Mouse (Mus musculus) frontal cortex, postnatal 25 days (tissue): ENCODE data around the gene Pcsk5.

Experiments used
- DNase-seq, 2 experiments: peaks; one replicate each; pipeline ENCODE4 v3.0.0; 2022; ENCODE audit warnings: low spot score in 2 of 2

The Pcsk5 gene

DNA sequence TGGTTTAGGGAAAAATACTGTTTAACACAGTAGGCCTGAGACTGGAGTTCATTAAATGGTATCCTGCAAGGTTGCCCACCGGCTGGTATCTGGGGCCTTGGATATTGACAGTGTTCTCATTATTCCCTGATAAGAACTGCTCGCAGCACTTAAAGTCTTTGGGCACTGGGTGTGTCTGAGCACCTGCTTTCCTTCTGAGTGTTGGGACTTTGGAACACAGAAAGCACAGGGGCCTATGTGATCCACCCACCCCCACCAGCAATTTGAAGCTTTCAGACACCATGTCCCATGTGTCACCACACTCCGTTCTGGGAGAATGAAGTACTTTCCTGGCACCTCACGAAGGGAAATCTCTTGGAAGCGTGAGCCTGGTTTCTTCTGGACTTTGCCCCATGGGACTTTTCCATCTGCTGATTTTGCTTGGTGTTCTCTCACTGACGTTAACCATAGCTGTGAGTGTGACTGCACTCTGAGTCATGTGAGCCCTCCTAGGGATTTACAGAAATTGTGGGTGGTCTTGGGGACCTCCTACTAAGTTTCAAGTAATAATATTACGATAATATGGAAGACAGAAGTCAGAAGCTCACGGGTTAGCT is 92.9 kb downstream of the Pcsk5 start:
- no peak for DNase-seq

GRCm38 (mm10) chr19:17741465-17741864 is 96.0 kb downstream of the Pcsk5 start:
- no peak for DNase-seq

- DNase-seq = no peak
Measured at GRCm38 (mm10) chr19:17732676-17733277, 104.7 kb downstream of the Pcsk5 start.

- no peak for DNase-seq
Measured at GRCm38 (mm10) chr19:17717066-17717465, 120.4 kb downstream of the Pcsk5 start.

- no peak for DNase-seq
Measured at GRCm38 (mm10) chr19:17715281-17715955, 122.0 kb downstream of the Pcsk5 start.

- no peak for DNase-seq
Measured at GRCm38 (mm10) chr19:17691626-17692025, 145.8 kb downstream of the Pcsk5 start.

DNA sequence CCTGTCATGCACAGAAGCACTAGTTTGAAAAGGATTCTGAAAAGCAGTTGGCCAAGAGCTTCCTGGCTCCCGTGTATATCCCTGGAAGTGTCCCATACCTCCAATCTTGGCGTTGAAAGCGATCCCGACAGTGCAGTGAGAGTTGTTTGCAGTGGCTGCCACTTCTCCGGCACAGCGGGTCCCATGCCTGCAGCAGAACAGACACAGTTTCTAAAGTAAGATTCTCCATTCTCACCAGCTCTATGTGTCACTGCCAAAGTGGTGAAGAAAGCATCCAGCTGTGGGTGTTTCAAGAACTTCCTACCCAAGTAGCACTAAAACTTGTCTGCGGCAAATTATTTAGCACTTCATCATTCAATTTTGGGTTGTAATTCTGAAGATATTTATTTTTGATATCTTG is 159.1 kb downstream of the Pcsk5 start:
- DNase-seq = peak; percentile 7 to 12

DNA sequence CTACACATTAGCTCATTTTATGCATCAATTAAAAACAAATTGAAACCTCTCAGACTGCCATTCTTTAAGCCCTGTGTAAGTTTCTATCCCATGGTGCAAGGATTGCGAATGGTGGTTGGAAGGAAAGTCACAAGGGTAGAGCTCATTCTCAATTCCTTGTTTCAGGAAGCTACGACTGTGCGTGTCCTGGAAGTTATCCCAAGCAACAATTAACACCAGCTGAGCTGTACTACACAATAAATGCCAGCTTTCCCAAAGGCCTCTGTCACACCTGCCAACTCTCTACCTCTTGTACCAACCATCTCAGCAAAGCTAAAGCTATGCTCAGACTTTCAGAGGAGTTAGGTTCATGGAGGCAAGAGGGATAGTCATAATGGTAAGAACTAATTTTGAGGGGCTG is 174.8 kb downstream of the Pcsk5 start:
- no peak for DNase-seq

DNA sequence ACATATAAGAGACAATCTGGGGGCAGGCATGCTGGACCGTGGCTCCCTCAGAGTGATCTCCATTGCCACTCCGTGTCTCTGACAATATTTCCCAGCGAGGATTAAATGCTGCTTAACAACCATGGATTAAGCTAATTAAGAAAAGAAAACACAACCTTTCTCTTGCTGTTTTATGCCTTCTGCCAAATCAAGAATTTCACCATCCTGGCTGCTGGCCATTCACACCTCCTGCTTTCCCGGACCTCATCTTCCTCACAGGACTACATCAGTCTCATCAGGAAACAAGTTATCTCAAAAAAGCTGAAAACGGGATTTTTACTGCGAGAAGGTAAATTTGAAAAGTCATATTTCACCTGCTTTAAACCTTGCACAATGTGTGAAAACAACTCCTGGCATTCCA is 175.2 kb downstream of the Pcsk5 start:
- DNase-seq = no peak

DNA sequence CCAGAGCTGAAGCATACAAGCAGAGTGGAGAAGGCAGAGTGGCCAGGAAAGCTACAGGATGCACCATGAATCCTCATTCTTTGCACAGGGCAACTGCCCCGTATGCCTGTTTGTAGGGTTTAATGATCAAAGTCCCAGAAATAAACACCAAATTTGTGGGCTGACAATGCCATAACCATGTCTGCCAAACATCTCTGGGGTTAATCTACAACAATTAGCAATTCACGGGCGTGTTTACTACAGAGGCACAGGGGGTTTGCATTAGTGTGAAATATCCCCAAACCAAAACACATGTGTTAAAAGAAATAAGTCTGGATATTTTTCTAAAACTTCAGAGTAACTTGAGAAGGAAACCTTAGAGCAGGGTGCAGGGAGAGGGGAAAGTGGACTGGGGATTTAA is 178.1 kb downstream of the Pcsk5 start:
- no peak for DNase-seq

GRCm38 (mm10) chr19:17650831-17651502 is 186.5 kb downstream of the Pcsk5 start:
- no peak for DNase-seq

- DNase-seq = no peak
Measured at GRCm38 (mm10) chr19:17649967-17650366, 187.5 kb downstream of the Pcsk5 start.

DNA sequence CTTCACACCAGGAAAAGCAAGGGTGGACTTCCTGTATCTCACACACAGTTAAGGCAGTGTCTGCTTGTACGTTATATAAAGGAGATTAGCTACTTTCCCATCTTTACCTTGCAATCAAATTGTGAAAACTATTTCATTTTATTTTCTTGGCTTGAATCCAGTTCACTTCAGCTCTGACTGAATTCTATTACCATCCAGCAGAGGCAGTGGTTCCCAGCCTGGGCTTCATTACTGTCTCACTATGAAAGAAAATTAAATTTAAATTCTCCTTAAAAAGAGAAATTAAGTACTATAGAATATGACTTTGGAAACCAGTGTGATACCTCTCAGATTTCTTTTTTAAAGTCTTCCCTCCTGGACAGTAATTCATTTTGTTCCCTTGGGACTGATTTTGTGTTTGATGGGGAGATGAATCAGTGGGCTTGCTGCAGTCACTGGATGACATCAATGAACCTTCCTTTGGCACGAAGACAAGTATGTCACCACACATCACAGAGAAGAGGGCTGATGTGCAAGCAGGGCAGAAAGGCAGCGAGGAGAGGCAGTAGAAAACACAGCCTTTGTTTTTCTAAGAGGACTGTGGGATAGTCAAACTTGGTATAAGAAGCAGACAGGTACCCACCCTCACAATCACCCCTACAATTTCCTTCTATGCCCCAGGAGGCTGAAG is 194.2 kb downstream of the Pcsk5 start:
- DNase-seq = no peak

DNA sequence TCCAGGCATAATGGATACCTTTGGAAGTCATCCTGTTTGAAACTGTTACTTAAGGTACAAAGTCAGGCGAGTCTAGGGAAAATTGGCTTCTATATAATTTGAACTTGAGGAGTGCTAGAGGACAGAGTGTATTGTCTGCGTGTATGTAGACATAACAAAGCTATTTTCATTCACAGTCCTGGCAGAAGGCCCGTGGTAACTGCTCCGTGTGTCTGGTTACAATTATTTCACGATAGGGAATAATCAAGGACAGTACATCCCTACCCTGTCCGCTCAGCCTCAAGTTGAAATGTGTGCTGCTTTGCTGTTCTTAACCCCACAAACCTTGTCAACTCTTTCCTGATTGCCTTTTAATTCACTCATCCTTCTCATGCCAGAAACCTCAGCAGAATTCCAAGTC is 201.4 kb downstream of the Pcsk5 start:
- no peak for DNase-seq

GRCm38 (mm10) chr19:17615646-17616045 is 221.8 kb downstream of the Pcsk5 start:
- DNase-seq = no peak

- DNase-seq = no peak
Measured at GRCm38 (mm10) chr19:17606510-17606909, 230.9 kb downstream of the Pcsk5 start.

DNA sequence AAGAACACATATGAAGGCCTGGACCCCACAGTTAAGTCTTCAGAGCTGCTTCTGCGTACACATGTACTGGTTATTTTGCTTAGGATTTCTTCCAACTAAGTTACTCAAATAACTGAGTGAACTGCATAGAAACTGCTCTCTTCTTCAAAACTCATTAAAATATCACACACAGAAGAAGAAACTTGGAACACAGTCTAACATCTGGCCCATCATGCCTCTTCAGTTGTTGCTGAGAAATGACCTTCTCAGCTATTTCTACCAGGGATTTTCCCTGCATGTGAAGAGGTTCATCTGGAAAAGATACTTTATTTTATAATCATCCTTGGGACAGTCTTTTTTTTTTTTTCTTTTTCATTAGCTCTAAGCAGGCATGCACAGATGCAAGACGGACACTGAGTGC is 231.3 kb downstream of the Pcsk5 start:
- DNase-seq = no peak

DNA sequence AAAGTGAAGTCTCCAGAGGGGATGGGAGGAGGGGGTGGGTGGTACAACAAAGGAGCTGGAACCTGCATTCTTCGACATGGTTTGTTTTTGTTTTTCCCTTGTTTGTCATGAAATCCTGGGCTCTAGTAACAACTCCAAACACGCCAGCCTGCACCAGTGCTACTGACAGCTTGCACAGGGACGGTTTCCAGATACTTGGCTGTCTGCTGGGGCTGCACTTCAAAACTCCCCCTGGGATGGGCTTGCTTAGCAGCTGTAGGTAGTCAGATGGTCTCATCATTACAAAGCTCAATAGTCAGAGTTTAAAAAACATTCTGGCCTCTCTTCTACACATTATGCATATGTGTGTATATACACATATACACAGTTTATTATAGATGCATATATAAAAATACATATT is 234.1 kb downstream of the Pcsk5 start:
- DNase-seq = no peak

DNA sequence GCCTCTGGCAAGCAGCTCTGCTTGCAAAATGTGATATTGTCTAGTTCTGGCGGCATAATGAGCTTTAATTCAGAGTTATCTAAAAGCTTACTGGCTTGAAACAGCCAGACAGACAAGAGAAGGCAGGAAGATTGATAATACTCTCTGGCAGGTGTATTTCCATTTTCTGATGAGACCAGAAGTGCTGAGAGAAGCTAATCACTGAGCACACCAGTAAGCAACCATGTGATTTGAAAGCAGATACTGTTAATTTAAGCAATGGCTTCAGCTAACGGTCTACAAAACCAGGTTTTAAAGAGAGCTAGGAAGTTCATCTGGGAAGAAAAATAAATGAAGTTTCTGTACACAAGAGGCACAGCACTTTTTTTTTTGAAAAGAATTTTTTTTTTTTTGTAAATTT is 237.1 kb downstream of the Pcsk5 start:
- no peak for DNase-seq

DNA sequence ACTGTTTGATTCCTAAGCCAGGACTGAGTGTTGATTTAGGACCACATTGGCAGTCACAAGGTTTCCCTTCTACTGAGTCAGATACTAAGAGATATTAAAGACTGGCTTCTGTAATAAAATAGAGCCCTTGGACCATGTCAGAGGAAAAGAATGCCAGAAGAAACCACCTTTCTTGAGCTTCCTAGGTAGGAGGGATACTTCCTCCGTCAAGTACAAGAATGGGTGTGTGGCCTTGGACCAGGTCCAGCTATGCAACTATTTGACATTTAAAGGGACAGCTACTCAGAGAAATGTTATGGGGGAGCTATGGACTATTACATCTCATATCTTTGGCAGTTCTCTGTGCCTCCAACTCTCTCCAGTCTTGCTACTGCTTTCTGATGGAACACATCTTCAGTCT is 244.6 kb downstream of the Pcsk5 start:
- DNase-seq = no peak

DNA sequence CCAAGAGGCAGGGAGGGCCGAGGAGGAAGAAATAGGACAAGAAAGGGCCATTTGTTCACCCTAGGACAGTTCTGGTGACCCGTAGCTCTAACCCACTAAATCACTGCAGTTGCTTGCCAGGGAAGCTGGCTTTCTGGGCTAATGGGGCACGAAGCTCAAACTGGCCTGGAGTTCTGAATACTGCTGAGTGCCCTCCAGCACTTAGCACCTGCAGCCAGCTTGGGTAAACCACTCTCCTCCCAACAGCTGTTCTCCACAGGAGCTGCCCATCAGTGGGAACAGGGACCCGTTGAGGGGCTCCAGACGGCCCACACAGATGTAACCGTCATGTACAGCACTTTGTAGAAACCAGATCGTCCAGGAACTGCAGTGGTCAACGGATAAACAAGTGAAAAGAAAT is 246.1 kb downstream of the Pcsk5 start:
- no peak for DNase-seq

DNA sequence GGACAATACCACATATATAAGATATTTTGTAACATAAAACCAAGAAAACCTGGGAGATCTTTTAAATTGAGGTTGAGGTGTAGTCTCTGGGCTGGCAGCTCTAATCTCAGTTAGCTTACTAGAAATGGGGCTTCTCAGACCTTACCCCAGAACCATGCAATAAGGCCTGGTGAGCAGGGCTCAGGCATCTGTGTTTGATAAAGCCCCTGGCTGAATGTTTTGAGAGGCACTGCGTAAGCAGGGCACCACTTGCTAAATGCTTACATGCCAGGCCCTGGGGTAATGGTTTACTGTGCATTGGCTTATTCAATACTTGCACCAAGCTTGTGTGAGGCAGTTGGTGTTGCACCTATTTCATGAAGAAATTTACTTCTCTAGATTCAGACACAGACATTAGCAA is 247.1 kb downstream of the Pcsk5 start:
- DNase-seq = no peak
